Mouse (Mus musculus): ENCODE measurements around the gene Cul5. TPM values are rescaled to one million over a fixed set of nuclear protein-coding genes. Genes with fewer than 3 reads are reported as not detected.

The Cul5 gene
- total RNA-seq, 2 experiments from 2014 or later, result 51.7 to 53.5 TPM

GRCm38 (mm10) chr9:53609306-53609967 is 60.4 kb downstream of the Cul5 start:
- intact Hi-C loops (cut with DNase I), result no loop called here
- no peak for DNase-seq

- intact Hi-C loops (cut with DNase I), result no loop called here
- no peak for DNase-seq
Measured at GRCm38 (mm10) chr9:53607816-53608215, 62.0 kb downstream of the Cul5 start.

- DNase-seq, result no peak
- intact Hi-C loops (cut with DNase I), result no loop called here
Measured at GRCm38 (mm10) chr9:53607192-53607591, 62.6 kb downstream of the Cul5 start.

GRCm38 (mm10) chr9:53604954-53605353 is 64.9 kb downstream of the Cul5 start:
- intact Hi-C loops (cut with DNase I), result no loop called here
- no peak for DNase-seq

- intact Hi-C loops (cut with DNase I), result no loop called here
- DNase-seq, result no peak
Measured at GRCm38 (mm10) chr9:53603849-53604248, 66.0 kb downstream of the Cul5 start.

- intact Hi-C loops (cut with DNase I), result no loop called here
- DNase-seq, result no peak
Measured at GRCm38 (mm10) chr9:53603384-53603783, 66.4 kb downstream of the Cul5 start.

DNA sequence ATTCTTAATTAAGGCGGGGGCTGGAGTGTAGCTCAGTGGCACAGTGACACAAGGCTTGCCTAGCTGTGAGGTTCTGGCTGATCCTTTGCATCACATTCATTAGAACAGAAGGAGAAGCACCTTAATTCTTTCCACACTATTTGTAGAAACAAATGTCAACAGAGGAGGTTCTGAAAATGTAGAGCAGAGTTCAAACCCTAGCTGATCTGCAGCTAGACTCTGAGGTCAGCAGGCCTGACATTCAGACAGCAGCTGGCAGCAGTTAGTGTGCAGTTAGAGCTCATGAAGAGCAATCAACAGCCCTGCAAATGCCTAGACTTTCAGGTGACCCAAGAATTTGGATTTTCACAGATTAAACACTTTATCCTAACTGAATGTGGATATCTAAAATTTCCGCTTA is 68.3 kb downstream of the Cul5 start:
- DNase-seq, result no peak
- intact Hi-C loops (cut with DNase I), result no loop called here

DNA sequence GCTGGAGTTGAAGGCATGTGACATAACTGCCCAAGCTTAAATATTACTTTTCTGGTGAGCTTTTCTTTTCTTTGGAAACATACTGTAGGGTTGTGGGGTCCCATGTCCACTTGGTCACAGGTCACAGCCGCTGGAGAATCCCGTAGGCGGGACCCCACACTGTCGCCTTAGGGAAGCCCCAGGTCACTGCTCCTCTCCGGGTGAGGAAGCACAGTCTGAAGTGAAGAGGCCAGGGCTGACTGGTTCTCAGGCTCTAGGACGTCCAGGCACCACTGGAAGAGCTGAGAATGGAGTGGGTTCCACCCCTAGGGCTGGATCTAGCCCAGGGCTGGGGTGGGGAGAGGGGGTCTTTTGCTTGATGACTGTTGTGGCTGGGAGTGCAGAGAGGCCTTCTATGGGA is 71.2 kb downstream of the Cul5 start:
- intact Hi-C loops (cut with DNase I), result no loop called here
- DNase-seq, result no peak

- no peak for DNase-seq
- intact Hi-C loops (cut with DNase I), result no loop called here
Measured at GRCm38 (mm10) chr9:53596971-53597600, 72.7 kb downstream of the Cul5 start.

DNA sequence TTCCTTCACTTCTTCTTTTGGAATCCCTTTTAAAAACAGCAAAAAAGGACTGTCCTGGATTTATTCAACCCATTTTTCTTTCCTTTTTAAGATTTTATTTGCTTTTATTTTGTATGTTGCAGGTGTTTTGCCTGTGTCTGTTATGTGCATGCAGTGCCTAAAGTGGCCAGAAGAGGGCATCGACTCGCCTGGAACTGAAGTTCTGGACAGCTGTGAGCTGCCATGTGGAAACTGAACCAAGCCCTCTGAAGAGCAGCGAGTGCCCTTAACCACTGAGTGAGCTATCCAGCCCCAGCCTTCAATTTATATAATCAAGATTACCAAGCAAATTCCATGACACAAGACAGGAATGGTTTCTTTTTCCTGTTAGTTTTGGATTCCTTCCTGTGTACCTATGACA is 75.0 kb downstream of the Cul5 start:
- intact Hi-C loops (cut with DNase I), result no loop called here
- peak; percentile 77 for DNase-seq

DNA sequence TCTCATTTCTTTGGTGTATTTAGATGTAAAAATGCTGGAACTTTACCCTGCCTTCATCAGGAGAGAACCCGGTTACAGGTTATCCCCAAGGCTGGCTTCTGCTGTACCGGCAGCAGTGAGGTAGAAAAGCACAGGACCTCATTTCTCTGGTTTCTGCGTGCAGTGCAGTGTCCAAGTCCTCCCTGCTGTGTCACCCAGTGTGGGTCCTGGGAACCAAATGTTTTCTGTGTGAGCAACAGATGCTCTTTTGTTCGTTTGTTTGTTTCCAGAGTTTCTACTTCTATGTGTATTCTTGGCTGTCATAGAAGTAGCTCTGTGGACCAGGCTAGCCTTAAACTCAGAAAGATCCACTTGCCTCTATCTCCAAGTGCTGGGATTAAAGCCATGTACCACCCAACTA is 87.9 kb downstream of the Cul5 start:
- intact Hi-C loops (cut with DNase I), result no loop called here
- DNase-seq, result no peak

DNA sequence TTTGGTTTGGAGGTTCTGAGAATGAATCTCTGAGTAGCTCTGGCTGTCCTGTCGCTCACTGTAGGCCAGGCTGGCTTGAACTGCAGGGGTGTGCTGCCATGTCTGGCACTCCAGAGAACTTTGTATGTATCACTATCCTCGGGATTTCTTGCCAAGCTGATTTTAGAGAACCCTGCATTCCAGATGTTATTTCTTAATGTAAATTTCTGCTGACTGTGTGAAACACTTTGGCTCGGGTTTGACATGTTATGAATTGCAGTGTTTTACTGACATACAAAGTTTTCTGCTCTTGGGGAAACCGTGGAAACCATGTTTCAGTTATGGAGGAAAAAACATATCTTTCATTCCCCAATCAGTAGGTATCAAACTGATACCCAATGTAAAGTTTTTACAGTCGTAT is 94.1 kb downstream of the Cul5 start:
- intact Hi-C loops (cut with DNase I), result loop anchor here (10.0 kb wide), 1 partner anchor 59 kb away; no protein-coding TSS in a partner anchor
- DNase-seq, result no peak

GRCm38 (mm10) chr9:53572516-53573307 is 97.1 kb downstream of the Cul5 start:
- intact Hi-C loops (cut with DNase I), result loop anchor here (10.0 kb wide), 1 partner anchor 62 kb away; no protein-coding TSS in a partner anchor
- no peak for DNase-seq

DNA sequence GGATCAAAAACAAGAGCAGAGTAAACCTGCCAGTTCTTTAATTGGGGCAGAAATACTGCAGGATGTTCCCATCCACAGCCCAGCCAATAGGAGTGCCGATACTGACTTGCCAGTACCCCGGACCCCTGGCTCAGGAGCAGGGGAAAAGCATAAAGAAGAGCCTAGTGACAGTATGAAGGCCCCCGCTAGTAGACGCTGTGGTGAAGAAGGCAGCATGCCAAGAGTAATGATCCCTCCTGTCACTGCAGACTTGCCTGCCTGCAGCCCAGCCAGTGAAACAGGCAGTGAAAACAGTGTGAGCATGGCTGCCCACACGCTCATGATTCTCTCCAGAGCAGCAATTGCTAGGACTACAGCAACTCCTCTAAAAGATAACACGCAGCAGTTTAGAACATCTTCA is 99.2 kb downstream of the Cul5 start:
- peak; percentile 37 for DNase-seq

More for the DNA sequence above, 99.2 kb downstream of the Cul5 start:
- intact Hi-C loops (cut with DNase I), result loop anchor here (10.0 kb wide), 1 partner anchor 64 kb away; no protein-coding TSS in a partner anchor

Other genes with a start within 250 kb of the Cul5 start
- 10 to 100 TPM; 23.8 to 24.7 TPM for gene Atm, start 133.3 kb downstream of the Cul5 start, total RNA-seq (2021)
- 10 to 100 TPM; 15.4 to 16.4 TPM for gene Npat, start 133.0 kb downstream of the Cul5 start, total RNA-seq (2021)
- 100 to 1,000 TPM; 137 to 153 TPM for gene Acat1, start 59.6 kb downstream of the Cul5 start, total RNA-seq (2021)
- 1 to 10 TPM; 2.0 to 2.1 TPM for gene Rab39, start 36.2 kb upstream of the Cul5 start, total RNA-seq (2021)
- 10 to 100 TPM; 13.1 to 14.1 TPM for gene Slc35f2, start 101.5 kb upstream of the Cul5 start, total RNA-seq (2021)
- not detected for gene Sln, start 180.2 kb upstream of the Cul5 start, total RNA-seq (2021)